Mouse (Mus musculus) testis, adult 2 months (tissue): ENCODE results near the gene Gpr161. TPM values are rescaled to one million over a fixed set of nuclear protein-coding genes. Genes with fewer than 3 reads are reported as not detected.

ENCODE experiments used
- H3K27ac ChIP-seq: fragments of 200-500 bp; 2 replicates; pipeline ENCODE4 v1.5.1; 2012; ENCODE audit warnings: low read depth, low read length; ENCODE audit not compliant: control insufficient read depth, insufficient read depth
- H3K27me3 ChIP-seq: fragments of 200-500 bp; 2 replicates; pipeline ENCODE4 v1.6.1; 2012; ENCODE audit warnings: mild to moderate bottlenecking, low read length, moderate library complexity; ENCODE audit not compliant: control insufficient read depth, insufficient read depth
- H3K36me3 ChIP-seq: fragments of 200-500 bp; 2 replicates; pipeline ENCODE4 v1.6.1; 2012; ENCODE audit warnings: mild to moderate bottlenecking, low read length; ENCODE audit not compliant: control insufficient read depth, insufficient read depth
- H3K4me1 ChIP-seq: fragments of 200-500 bp; 2 replicates; pipeline ENCODE4 v1.6.1; 2012; ENCODE audit warnings: low read length; ENCODE audit not compliant: control insufficient read depth, insufficient read depth
- H3K4me3 ChIP-seq: fragments of 200-500 bp; 2 replicates; pipeline ENCODE4 v1.5.1; 2012; ENCODE audit warnings: low read depth, mild to moderate bottlenecking, low read length, moderate library complexity, mixed read lengths; ENCODE audit not compliant: control insufficient read depth
- CTCF ChIP-seq: fragments of 200-500 bp; IDR thresholded peaks from 2 replicates; pipeline ENCODE4 v1.5.1; 2012; ENCODE audit warnings: low read depth, mild to moderate bottlenecking, inconsistent platforms, low read length, moderate library complexity; ENCODE audit not compliant: control insufficient read depth, insufficient read depth, insufficient replicate concordance
- POLR2A ChIP-seq: fragments of 200-500 bp; IDR thresholded peaks from 2 replicates; pipeline ENCODE4 v1.6.1; 2012; ENCODE audit warnings: low read depth, mild to moderate bottlenecking, inconsistent platforms, low read length, moderate library complexity; ENCODE audit not compliant: control insufficient read depth
- polyA plus RNA-seq: library from polyadenylated mRNA; depleted of rRNA; stranded (reverse); fragments of >200 nt; gene quantifications from 2 replicates; pipeline ENCODE4 v1.2.3, GENCODE M21; 2012

The Gpr161 gene
- polyA plus RNA-seq, 1 experiment, result 0.59 TPM

DNA sequence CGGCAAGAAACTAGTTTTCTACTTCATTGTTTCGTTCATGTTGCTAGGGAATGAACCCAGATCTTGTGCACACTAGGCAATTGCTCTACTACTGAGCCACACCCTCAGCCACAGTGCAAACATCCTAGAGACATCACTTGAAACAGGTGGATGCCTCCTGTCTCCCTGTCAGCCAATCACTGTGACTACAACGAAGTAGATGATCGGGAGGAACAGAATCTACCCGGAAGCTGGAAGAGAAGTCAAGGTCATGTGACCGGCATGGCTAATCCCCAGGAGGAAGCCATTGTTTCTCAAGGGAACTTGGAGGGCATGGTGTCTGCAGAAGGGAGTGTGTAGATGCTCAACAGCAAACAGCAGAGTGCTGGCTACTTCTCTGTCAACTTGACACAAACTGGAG, 20.6 kb upstream of the Gpr161 start:
- H3K27ac ChIP-seq, result no peak overlapping the region
- H3K4me3 ChIP-seq, result no peak overlapping the region
- H3K36me3 ChIP-seq, result no peaks in the 10 kb centered on the region
- no peaks in the 10 kb centered on the region for H3K4me1 ChIP-seq
- H3K27me3 ChIP-seq, result no peaks in the 10 kb centered on the region
- TF ChIP-seq POLR2A (no peak), CTCF (no peak)

DNA sequence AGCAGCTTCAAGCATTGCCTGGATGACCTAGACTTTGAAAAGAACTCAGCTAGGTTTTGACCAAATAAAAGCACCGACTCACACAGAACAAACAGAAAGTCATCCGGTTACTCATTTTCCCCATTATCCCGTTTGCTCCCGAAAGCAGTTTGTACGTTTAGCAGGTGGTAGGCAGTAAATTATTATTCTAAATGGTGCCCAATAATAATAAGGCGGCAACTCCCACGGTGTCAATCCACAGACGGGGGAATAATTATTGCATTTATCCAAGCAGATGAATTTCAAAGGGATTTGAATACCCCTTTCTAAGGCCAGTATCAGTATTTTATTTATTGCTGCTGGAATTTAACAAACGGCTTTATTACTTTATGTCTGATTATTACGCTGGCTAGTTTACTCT, 14.8 kb upstream of the Gpr161 start:
- TF ChIP-seq CTCF (no peak), POLR2A (no peak)
- Histone ChIP-seq H3K27ac (no peak overlapping the region), H3K4me3 (no peak overlapping the region), H3K27me3 (no peaks in the 10 kb centered on the region), H3K4me1 (peaks cover 3% of the 10 kb centered on the region), H3K36me3 (no peaks in the 10 kb centered on the region)

DNA sequence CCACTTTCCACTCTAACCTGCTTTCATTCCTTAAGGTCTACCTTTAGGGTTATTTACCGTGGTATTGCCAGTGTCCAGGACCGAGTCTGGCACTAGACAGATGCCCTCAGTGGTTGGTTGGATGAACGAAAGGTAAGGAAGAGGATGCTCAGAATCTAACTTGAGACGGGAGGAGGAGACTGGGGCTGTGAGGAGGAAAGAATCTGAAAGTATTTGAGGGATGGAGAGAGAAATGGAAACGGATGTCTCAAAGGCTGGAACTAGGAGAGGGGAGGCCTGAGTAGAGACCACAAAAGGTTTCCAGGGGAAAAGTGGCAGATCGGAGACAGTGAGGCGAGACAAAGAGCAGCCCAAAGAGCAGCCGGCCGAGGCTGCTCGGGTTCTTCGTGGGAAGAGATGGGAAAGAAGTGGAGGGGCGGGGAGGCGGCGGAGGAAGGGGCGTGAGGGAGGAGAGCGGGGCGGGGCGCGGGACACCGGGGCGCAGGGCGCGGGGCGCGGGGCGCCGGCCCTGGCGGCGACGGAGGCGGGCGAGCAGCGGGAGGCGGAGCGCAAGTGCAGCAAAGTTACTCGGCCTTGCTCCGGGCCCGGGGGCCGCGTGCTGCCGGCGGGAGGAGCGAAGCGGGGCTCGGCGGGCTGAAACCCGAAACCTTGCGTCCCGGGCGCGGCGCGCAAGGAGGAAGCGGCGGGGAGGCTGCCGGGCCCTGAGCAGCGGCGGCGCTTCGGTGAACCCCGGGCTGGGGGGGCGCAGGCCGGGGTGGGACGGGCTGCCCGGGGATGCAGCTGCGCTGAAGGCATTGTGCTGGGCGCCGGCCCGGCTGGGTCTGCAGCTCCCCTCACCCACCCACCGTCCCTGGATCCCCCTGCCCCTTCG, 14.0 kb upstream of the Gpr161 start:
- Histone ChIP-seq H3K27me3 (no peaks in the 10 kb centered on the region), H3K36me3 (no peaks in the 10 kb centered on the region), H3K4me1 (peaks cover 3% of the 10 kb centered on the region), H3K4me3 (peak overlapping the region; percentile 47), H3K27ac (no peak overlapping the region)
- TF ChIP-seq POLR2A (no peak), CTCF (no peak)

DNA sequence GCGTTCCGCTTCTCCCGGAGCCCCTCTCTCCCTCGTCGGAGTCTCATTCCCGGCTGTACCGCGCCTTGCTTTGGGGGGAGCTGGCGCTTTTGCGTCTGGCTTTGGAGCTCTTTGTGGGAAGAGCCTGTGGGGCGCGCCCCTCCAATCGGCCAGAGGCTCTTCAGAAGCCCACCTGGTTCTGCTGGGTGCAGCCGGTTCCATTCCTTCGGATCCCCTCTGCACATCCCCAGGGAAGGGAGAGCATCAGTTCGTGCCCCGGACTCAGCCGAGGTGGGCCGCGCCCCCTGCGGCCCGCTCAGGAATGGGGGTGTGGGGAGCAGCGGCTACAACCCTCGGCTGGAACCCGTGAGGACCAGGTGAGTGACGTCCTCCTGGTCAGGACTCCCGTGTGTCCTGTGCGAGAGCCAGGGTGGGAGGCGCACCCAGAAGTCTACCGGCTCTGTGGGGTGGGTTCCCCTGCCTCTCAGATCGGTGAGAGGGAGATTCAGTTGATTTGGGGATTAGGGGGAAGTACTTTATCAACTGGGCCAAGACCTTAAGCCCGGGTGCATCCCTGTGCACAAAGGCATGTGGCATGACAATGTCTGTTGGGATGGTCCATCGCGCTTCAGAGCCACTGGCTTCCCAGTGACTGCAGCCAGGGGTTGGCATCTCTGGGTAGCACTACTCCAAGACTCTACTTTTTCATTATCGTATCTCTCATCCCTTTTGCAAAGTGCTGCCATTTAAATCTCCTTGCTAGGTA, 13.2 kb upstream of the Gpr161 start:
- TF ChIP-seq POLR2A, result no peak
- TF ChIP-seq CTCF, result no peak
- Histone ChIP-seq H3K4me3 (peak overlapping the region; percentile 47), H3K36me3 (no peaks in the 10 kb centered on the region), H3K27me3 (no peaks in the 10 kb centered on the region), H3K4me1 (peaks cover 3% of the 10 kb centered on the region), H3K27ac (no peak overlapping the region)

DNA sequence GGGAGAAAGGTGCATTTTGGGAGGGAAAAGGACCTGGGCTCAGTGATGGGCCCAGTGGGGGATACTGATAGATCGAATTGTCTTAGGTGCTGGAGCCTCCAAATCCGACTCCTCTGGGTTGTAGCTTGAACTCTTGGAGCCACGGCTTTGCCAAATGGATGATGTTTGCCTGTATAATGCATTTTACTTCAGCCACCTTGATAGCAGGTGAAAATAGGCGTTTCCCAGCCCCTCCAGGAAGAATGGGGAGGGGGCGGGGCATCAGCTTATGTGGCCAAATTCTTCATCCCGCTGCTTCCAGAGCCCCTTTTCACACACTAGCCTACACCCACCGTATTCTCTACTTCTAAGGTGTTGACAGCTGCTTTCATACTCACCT, 12.6 kb upstream of the Gpr161 start:
- no peak overlapping the region for H3K4me3 ChIP-seq
- peaks cover 3% of the 10 kb centered on the region for H3K4me1 ChIP-seq
- no peak overlapping the region for H3K27ac ChIP-seq
- H3K36me3 ChIP-seq, result no peaks in the 10 kb centered on the region
- TF ChIP-seq POLR2A, result no peak
- no peak for TF ChIP-seq CTCF
- H3K27me3 ChIP-seq, result no peaks in the 10 kb centered on the region

DNA sequence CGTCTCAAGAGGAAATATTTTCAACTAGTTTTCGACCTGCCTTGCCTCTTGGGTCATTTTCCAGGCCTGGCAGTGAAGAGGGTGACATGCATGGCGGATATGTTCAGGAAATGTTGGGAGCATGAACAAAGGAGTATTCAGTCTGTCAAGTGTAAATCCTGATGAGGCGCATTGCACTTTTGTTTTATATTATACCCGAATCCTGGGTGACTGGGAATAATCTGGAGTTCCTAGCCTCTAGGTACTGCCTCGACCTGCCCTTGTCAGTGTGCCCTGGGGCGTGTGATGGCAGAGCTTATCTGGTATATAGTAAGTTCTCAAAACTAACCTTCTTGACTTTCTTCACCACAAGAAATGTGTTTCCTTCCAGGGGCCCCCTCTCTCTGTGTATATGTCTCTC, 11.5 kb upstream of the Gpr161 start:
- H3K4me3 ChIP-seq, result no peak overlapping the region
- peaks cover 3% of the 10 kb centered on the region for H3K4me1 ChIP-seq
- no peaks in the 10 kb centered on the region for H3K36me3 ChIP-seq
- H3K27ac ChIP-seq, result no peak overlapping the region
- no peaks in the 10 kb centered on the region for H3K27me3 ChIP-seq
- TF ChIP-seq CTCF (no peak), POLR2A (no peak)

DNA sequence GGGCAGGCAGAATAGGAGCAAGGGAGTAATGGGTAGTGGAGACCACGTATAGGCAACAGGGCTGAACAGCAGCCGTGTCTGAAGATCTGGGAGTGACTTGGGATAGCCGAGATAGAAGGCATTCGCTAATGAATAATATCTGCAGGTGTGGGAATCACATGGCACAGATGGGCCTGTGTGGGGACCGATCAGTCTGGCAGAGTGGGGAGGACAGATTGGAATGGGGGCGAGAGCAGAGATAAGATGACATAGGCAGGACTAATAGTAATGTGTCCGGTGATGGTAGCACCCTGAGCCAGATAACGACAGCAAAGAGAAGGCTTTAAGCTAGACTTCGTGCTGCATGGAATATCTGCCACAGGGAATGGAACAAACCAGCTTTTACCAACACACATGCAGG, 7.4 kb upstream of the Gpr161 start:
- no peak overlapping the region for H3K27ac ChIP-seq
- no peak for TF ChIP-seq CTCF
- no peak for TF ChIP-seq POLR2A

More for the DNA sequence above, 7.4 kb upstream of the Gpr161 start:
- H3K27me3 ChIP-seq, result no peaks in the 10 kb centered on the region
- no peak overlapping the region for H3K4me3 ChIP-seq
- H3K4me1 ChIP-seq, result no peaks in the 10 kb centered on the region
- no peaks in the 10 kb centered on the region for H3K36me3 ChIP-seq
